Comparison of ENCODE assay signal across 12 mouse cellular contexts in the genomic region with DNA sequence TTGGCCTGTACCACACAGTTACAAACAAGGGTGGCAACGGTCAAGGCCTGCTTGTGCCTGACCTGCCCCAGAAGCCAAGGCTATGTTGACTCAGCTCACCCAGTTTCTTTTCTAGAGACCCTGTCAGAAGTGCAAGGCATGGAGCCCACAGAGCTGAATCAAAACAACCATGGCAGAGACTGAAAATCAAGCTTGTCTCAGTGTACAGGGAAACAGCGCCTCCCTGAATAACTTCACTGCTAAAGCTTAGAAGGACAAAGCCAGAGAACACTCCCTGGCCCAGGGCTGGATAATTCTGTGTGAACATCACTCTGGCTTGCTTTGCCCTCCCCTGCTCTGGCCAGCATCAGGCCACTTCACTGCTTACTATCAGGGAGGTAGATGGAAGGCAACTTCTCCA.
A peak's percentile ranks its signal among the peaks of the same experiment; 100 is the strongest.
DNase-seq lines count a peak whose midpoint lies in the region; ATAC-seq lines count a peak whose summit lies in the region.
"Had no signal": no experiment of that assay in that cellular context is flagged by ENCODE, and none has a peak within 500 bp of the region (broad histone marks: within the 10 kb centered on the region; RNA-seq: fewer than 3 reads in every experiment).

No protein-coding gene starts in this region.

- no peaks in the 10 kb centered on the region for H3K36me3 ChIP-seq in hindbrain, embryonic 12.5 days
- H3K36me3 ChIP-seq in hindbrain, embryonic 11.5 days (ENCODE audit: control insufficient read depth, insufficient read depth, low read length): no peaks in the 10 kb centered on the region
- H3K36me3 ChIP-seq in hindbrain, embryonic 14.5 days (replicated peaks; ENCODE audit: control insufficient read depth, insufficient read depth): no peaks in the 10 kb centered on the region
- H3K36me3 ChIP-seq in midbrain, embryonic 14.5 days (ENCODE audit: control insufficient read depth, insufficient read depth, low read length): no peaks in the 10 kb centered on the region

- no peaks in the 10 kb centered on the region for H3K27me3 ChIP-seq in hindbrain, embryonic 12.5 days
- H3K27me3 ChIP-seq in hindbrain, embryonic 11.5 days (ENCODE audit: control insufficient read depth, insufficient read depth, low read length): no peaks in the 10 kb centered on the region
- no peaks in the 10 kb centered on the region for H3K27me3 ChIP-seq in hindbrain, embryonic 14.5 days (ENCODE audit: control insufficient read depth, insufficient read depth, low read length)
- no peaks in the 10 kb centered on the region for H3K27me3 ChIP-seq in midbrain, embryonic 14.5 days (ENCODE audit: control insufficient read depth, insufficient read depth, low read length)

- peaks cover 29% of the 10 kb centered on the region for H3K4me1 ChIP-seq in hindbrain, embryonic 12.5 days
- H3K4me1 ChIP-seq in hindbrain, embryonic 11.5 days (replicated peaks; ENCODE audit: control insufficient read depth, insufficient read depth, low read length): peaks cover 2% of the 10 kb centered on the region; the same call in 1 of the 2 replicates
- peaks cover 30% of the 10 kb centered on the region for H3K4me1 ChIP-seq in hindbrain, embryonic 14.5 days (replicated peaks; ENCODE audit: control insufficient read depth, insufficient read depth, low read length)
- H3K4me1 ChIP-seq in midbrain, embryonic 14.5 days (ENCODE audit: control insufficient read depth, insufficient read depth, low read length): peaks cover 25% of the 10 kb centered on the region

- 0 out of 2 replicates have a peak, but pooled peaks have one; percentile 32 for ATAC-seq in hindbrain, embryonic 12.5 days (ENCODE audit: low FRiP score)
- no peak for ATAC-seq in hindbrain, embryonic 11.5 days (ENCODE audit: low FRiP score)
- no peak for ATAC-seq in hindbrain, embryonic 14.5 days (ENCODE audit: low FRiP score)
- ATAC-seq in midbrain, embryonic 14.5 days (ENCODE audit: low FRiP score, low TSS enrichment): no peak
- ATAC-seq: CD4-positive, CD25-positive, alpha-beta regulatory T cell, adult 4 months had no signal

- no peak overlapping the region for H3K4me2 ChIP-seq in hindbrain, embryonic 12.5 days (replicated peaks)
- no peak overlapping the region for H3K4me2 ChIP-seq in hindbrain, embryonic 11.5 days (replicated peaks; ENCODE audit: low read depth, low read length)
- H3K4me2 ChIP-seq in hindbrain, embryonic 14.5 days (replicated peaks): no peak overlapping the region
- no peak overlapping the region for H3K4me2 ChIP-seq in midbrain, embryonic 14.5 days (ENCODE audit: low read length)

- H3K9ac ChIP-seq in hindbrain, embryonic 12.5 days: no peak overlapping the region
- H3K9ac ChIP-seq in hindbrain, embryonic 11.5 days (ENCODE audit: low read depth, low read length): no peak overlapping the region
- no peak overlapping the region for H3K9ac ChIP-seq in hindbrain, embryonic 14.5 days
- no peak overlapping the region for H3K9ac ChIP-seq in midbrain, embryonic 14.5 days (replicated peaks; ENCODE audit: low read length)

- no peak overlapping the region for H3K4me3 ChIP-seq in hindbrain, embryonic 12.5 days
- no peak overlapping the region for H3K4me3 ChIP-seq in hindbrain, embryonic 11.5 days (ENCODE audit: low read depth, low read length)
- no peak overlapping the region for H3K4me3 ChIP-seq in hindbrain, embryonic 14.5 days (replicated peaks; ENCODE audit: low read length)
- no peak overlapping the region for H3K4me3 ChIP-seq in midbrain, embryonic 14.5 days (replicated peaks; ENCODE audit: low read depth, low read length)
- H3K4me3 ChIP-seq: heart, adult 2 months had no signal

- no peaks in the 10 kb centered on the region for H3K9me3 ChIP-seq in hindbrain, embryonic 12.5 days (replicated peaks)
- no peaks in the 10 kb centered on the region for H3K9me3 ChIP-seq in hindbrain, embryonic 11.5 days (ENCODE audit: control insufficient read depth, low read length)
- H3K9me3 ChIP-seq in hindbrain, embryonic 14.5 days (ENCODE audit: control insufficient read depth, low read length): no peaks in the 10 kb centered on the region
- H3K9me3 ChIP-seq in midbrain, embryonic 14.5 days (ENCODE audit: control insufficient read depth, low read length): no peaks in the 10 kb centered on the region

- no peak for DNase-seq in hindbrain, embryonic 11.5 days (ENCODE audit: low spot score)
- DNase-seq in brain, adult 2 months (ENCODE audit: low read depth, low spot score): peak; percentile 20
- no peak for DNase-seq in hindbrain, embryonic 14.5 days (ENCODE audit: low spot score)
- peak; percentile 51 for DNase-seq in midbrain, embryonic 14.5 days
- DNase-seq in cerebellum, postnatal 10 days: no peak
- DNase-seq in left cerebral cortex, adult 18-20 months (ENCODE audit: low spot score in 2 of 2): no peak
- no peak for DNase-seq in heart, postnatal 4 days
- DNase-seq: heart, adult 2 months; heart, postnatal 36 days; kidney, adult 9 months had no signal

- WGBS in hindbrain, embryonic 12.5 days: 66% methylated on average over 2 of the region's 2 CpGs
- WGBS in hindbrain, embryonic 11.5 days: 48% methylated on average over 2 of the region's 2 CpGs
- 72% methylated on average over 2 of the region's 2 CpGs for WGBS in hindbrain, embryonic 14.5 days
- WGBS in midbrain, embryonic 14.5 days: 61% methylated on average over 2 of the region's 2 CpGs

- peak overlapping the region; percentile 82 for H3K27ac ChIP-seq in hindbrain, embryonic 12.5 days
- no peak overlapping the region for H3K27ac ChIP-seq in hindbrain, embryonic 11.5 days (ENCODE audit: low read depth, low read length)
- peak overlapping the region; percentile 73 for H3K27ac ChIP-seq in hindbrain, embryonic 14.5 days
- peak overlapping the region; percentile 83 for H3K27ac ChIP-seq in midbrain, embryonic 14.5 days (replicated peaks; ENCODE audit: low read depth, low read length)
- H3K27ac ChIP-seq: heart, adult 2 months had no signal

Comparison
In these comparisons a context has a peak if more than half of its experiments do, and no peak if none do; other contexts are left out.
1. DNase-seq: peak in brain, adult 2 months (single experiment) and midbrain, embryonic 14.5 days (single experiment); none in hindbrain, embryonic 11.5 days (single experiment), hindbrain, embryonic 14.5 days (single experiment), cerebellum, postnatal 10 days (0 of 2), left cerebral cortex, adult 18-20 months (0 of 2) and heart, postnatal 4 days (single experiment).